Mouse (Mus musculus) lung, adult 2 months (tissue): ENCODE data around the gene Ttc3.

Experiments used
- CTCF ChIP-seq: fragments of 200-500 bp; IDR thresholded peaks from 2 replicates; pipeline ENCODE4 v1.5.1; 2011; ENCODE audit warnings: mild to moderate bottlenecking, low read length, control low read depth; ENCODE audit not compliant: insufficient read depth
- POLR2A ChIP-seq: fragments of 200-500 bp; IDR thresholded peaks from 2 replicates; pipeline ENCODE4 v1.6.1; 2011; ENCODE audit warnings: low read depth, mild to moderate bottlenecking, control low read depth, low read length, borderline replicate concordance; ENCODE audit errors: extremely low read depth

DNA sequence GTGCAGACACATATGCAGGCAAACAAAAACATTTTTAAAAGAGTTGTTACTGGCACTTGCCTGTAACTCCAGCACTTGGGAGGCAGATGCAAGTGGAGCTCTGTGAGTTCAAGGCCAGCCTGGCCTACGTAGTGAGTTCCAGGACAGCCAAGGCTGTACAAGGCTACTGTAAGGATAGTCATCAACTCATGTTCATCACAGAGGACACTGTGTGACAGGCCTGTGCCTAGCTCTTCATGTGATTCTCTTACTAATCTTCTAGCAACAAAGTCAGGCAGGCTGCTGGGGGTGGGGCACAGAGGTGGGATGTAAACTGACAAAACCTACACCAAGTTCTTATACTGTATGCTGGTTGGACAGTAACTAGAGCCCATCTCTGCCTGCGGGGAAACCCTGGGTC, 136.7 kb downstream of the Ttc3 start:
- TF ChIP-seq POLR2A (no peak), CTCF (no peak)
